Mouse (Mus musculus) kidney, postnatal 25 days (tissue): Measurements from ENCODE around the gene Cep170.
"Not testable (repeated sequence)": the region's sequence is repeated elsewhere in the genome, so short reads cannot be mapped to it uniquely, and the experiment has no call there.

ENCODE experiments used
- DNase-seq, 2 experiments: peaks; one replicate each; pipeline ENCODE4 v3.0.0; 2021; ENCODE audit warnings: mixed read lengths in 2 of 2

Gene Cep170

DNA sequence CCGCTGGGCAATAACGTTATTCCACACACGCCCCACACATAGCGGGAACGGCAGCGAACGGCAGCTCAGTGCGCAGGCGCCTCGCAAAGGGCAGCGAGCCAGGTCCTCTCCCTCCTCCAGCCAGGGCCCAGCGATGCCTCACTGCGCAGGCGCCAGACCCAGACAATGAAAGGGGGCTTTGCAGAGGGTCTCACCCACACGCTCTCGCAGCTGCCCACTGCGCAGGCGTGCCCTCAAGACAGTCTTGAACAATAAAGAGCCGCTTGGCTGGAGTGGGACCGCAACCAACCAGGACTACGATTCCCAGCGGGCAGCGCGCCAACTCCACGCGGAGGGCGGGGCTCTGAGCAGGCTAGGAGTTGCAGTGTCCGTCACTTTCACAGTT, at the start of gene Cep170:
Gene Cep170, minus strand, starts transcription at position 32 of the 385 bp plus-strand sequence.
- peak; percentile 96 to 97 for DNase-seq

DNA sequence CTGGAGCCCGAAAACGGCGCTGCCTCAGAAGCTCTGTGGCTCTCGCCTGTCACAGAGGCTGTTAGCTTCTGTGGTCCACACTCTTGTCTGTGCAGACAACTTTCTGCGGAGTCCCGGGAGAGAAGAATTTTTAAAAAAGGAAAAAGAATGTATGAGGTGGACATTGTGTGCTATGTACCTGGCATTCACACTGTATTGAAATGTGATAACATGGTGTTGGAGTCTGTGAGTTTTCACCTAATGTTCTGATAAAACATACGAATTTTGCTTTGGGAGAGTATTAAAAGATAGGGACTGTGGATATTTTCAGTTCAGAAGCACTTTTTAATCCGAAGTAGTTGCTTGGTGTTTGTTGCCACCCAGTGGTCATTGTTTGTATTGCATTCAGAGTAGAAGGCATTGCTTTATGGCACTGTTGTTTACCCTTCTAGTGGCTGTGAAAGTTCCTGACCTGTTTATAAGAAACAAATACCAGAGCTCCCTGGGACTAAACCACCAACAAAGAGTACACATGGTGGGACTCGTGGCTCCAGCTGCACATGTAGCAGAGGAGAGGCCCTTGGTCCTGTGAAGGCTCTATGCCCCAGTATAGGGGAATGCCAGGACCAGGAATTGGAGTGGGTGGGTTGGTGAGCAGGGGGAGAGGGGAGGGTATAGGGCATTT, 48.2 kb upstream of the Cep170 start:
- DNase-seq = peak in 1 of 2 experiments; percentile 81

DNA sequence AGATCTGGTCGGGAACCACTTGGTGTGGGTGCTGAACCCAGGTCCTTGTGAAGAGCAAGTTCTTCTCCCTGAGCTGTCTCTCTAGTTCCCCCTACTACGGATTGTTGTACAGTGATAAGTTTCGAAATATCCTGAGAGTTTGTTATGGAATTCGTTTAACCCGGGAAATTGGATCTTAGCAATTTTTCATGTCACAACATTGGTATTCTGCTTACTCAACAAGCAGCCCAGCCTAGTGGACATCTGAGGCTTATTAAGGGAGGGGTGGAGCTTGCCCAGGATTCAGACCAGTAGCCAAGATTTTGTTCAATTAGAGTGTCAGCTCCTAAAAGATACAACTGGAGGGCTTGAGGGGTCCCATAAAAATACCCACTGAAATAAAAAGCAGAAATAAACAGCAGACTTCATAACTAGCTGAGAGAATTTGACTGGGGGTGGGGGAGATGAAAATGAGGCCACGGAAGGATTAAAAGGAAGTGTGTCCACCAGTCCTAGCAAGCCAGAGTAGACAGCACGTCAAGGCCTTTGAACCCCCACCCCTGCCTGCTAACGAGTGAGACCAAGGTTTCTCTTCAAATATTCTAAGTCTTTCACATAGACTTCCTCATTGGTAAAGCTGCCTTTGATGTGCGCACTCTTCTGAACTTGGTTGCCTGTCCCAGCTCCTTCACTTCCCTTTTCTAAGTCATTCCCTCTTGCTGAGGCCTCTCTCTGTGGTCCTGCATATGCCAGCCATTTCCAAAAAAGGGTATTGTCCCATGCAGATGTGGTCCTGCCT, 39.1 kb upstream of the Cep170 start:
- DNase-seq = no peak

DNA sequence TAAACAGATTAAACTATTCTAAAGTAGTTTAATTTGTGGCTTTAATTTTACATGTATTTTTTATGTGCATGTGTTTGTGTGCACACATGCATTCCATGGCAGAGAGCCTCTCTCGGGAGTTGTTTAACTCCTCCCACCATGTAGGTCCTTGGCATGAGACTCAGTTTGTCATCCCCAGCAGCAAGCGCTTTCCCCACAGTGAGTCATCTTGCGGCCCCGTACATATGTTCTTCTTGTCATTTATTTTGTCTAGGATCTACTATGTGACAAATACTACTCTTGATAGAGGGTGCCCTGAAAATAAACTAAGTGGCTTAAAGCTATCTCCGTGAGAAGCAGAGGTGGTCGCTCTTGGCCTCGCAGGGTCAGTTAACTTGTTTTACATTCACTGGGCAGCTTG, 37.5 kb upstream of the Cep170 start:
- no peak for DNase-seq

DNA sequence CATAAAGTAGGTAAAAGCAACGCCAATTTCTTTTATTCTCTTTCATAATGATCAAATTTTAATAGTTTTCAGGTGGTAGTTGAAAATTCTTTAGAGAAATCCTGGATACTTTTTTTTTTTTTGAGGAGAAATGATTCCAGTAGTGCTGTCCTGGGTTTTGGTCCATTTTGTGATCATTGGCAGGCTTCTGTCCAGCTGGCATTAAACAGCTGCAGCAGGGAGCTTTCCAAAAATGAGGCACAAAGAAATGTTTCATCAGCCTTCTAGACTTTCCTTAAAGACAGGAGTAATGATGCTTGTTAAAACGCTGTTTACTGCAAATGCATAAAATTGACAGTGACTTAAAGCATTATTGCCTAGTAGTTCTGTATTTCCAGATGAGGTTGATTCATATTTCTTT, 35.5 kb upstream of the Cep170 start:
- no peak for DNase-seq

DNA sequence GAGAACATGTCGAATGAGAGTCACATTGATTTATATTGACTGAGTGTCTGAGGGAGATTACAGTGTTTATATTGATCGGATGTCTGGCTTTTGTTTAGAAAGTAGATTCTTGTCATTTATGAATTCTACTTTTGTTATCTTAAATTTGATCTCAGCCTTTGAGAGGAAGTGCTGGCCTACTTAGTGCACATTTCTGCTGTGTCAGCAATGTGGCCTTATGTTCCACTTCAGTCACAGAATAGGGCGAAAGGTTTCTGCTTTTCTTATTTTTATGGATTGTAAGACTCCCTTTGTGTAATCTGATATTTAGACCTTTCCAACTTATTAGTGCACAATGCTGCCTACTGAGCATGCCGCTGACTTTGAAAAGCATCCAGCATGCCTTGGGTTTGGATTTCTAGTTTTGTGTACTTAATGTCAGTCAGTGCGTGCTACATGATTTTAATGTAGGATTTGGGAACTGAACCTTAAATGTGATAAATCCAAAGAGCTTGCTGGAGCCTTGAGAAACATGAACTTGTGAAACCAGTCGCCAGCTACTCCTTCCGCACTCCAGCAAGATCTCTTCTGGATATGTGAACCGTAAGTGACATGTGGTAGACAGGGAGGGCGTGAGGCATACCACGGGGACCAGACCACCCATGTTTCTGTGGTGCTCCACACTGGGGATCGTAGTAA, 34.9 kb upstream of the Cep170 start:
- DNase-seq = no peak

DNA sequence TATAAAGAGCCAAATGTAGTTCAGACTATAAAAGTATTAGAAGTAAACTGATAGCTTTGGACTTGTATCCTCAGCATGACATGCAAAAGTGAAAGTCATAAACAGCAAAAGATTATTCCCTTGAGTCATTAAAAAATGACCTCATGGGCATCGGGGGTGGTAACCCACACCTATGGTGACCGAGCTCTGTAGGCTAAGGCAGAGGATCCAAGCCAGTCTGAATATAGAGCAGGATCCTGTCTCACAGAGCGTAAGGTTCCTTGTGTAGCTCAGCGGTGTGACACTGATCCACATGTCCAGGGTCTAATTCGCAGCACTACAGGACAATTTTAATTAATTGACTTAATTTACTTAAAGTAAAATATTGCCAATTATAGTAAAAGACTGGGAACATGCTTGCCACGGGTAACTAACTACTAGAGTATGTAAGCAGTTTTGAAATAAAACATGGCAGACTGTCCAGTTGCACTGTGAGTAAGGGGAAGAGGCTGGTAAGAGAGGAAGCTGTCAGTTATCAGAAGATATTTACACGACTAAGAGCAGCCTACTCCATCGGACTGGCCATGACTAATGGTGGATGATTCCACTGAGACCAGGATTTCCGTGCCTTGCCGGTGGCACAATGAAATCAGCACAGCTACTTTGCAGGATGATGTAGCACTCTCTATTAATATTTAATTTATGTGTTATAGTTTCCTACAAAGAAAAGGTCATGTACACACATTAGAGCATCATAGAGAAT, 33.4 kb upstream of the Cep170 start:
- DNase-seq = no peak

DNA sequence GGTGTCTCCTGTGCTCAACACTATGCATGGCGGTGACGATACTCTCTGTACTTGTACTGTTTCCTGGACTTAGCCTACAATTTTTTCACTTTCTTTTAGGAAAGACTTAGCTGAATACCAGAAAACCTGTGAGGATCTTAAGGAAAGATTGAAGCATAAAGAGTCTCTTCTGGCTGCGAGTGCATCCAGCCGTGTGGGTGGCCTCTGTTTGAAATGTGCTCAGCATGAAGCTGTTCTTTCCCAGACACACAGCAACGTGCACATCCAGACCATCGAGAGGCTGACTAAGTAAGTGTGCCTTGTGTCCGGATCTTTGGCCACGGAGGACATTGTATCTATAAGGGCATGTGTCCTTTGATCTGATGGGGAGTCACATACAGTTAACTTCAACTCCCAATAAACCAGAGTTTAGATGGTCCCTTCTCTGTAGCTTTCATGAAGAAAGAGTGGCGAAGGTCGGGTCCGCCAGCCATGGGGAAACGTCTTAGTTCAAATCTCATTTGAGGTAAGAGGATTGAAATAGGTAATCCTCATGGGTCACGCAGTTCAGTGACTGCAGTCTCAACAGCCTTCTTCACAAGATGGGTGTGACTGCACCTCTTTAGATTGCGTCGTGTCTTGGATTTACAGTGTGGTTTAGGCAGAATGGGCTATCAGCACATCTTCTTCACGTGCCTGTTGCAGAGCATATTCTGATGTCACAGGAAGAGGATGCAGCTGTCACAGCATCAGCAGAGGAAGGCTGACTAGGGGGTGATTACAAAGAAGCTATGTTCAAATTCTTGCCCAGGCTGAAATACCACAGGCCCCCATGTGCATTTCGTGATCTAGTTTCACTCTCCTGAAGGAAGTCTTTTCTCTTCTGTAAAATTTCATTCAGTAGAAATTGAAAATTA, 31.5 kb upstream of the Cep170 start:
- DNase-seq = no peak

DNA sequence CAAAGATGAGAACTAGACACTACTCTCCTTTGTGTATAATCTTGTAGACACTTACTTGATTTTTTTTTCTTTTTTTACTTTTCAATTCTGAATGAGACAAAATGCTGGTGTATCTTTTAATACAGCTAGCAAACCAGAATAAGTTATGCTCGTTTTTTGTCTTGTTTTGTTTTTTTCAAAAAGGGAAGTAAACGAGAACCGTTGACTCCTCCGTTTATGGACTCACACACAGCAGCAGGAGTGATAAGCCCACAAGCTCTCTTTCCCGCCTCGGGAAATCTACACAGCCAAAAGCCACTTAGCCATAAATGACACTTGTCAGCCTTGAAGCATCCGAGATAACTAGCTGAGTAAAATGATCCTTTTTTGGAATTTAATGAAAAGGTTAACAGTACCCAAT, 22.7 kb upstream of the Cep170 start:
- not testable (repeated sequence) for DNase-seq

DNA sequence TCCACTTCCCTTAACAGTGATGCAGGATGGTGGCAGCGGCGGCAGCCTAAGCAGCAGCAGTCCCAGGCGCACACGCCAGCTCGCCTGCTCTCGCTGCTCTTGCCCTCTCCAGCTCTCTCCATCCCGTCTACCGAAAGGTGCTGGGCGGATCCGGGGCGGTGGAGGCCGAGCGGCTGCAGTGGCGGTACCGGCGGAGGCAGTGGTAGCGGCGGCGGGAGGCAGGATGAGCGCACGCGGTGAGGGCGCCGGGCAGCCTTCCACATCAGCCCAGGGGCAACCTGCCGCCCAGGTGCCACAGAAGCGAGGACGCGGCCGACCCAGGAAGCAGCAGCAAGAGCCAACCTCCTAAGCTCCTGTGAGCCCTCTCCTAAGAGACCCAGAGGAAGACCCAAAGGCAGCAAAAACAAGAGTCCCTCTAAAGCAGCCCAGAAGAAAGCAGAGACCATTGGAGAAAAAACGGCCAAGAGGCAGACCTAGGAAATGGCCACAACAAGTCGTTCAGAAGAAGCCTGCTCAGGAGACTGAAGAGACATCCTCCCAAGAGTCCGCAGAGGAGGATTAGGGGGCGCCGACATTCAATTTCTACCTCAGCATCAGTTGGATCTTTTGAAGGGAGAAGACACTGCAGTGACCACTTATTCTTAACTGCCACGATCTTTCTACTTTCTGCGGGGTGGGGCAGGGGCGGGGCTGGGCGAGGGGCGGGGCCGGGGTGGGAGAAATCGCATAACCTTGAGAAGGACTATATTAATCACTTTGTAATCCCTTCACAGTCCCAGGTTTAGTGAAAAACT, 21.8 kb upstream of the Cep170 start:
- DNase-seq = no peak

DNA sequence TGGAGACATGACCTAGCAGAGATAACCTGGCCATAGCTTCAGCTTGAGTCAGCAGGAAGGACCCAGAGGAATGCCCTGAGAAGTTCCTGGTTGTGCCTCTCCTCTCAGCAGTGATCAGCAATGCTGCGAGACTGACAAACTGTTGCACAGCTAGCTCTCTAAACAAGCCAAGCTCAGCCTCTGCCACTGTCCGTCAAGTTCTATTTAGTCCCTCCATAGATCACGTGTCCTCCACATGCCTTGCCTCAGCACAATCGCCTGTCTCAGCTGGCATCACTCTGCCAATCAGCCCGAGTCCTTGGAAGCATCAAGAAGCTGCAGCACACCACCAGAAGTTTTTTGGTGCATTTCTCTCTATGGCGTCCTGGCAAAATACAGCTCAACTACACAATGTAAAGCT, 21.0 kb upstream of the Cep170 start:
- DNase-seq = no peak

DNA sequence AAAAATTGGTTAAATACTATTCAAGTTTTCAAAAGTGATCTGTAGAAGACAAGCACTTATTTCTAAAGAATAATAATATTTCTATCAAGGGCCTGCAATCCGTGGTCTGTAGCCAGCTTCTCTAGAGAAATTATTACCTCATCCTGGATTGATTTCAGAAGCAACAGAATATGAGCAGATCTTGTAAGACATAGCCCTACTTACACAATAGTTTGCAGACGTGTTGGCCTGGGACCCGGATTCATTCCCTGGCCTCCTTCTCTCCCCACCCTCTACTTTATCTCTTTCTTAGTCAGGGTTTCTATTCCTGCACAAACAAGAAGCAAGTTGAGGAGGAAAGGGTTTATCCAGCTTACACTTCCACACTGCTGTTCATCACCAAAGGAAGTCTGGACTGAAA, 20.1 kb upstream of the Cep170 start:
- no peak for DNase-seq

DNA sequence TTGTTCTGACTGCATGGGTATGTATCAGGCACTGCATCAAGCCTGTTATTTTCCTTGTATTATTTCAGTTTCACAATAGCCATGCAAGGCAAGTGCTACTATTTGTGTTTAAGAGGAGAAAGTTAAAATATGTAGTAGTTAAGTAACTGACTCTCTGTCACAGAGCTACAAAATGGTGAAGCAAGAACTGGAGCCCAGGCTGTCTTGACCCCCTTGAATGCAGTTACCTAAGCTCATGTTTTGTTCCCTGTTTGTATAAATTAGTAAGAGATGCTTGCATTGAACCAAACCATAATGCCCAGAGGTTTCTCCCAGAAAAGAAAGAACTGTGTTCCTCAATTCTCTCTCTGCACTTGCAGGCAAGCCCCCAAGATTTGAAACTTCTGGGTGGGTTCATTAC, 19.4 kb upstream of the Cep170 start:
- DNase-seq = no peak

DNA sequence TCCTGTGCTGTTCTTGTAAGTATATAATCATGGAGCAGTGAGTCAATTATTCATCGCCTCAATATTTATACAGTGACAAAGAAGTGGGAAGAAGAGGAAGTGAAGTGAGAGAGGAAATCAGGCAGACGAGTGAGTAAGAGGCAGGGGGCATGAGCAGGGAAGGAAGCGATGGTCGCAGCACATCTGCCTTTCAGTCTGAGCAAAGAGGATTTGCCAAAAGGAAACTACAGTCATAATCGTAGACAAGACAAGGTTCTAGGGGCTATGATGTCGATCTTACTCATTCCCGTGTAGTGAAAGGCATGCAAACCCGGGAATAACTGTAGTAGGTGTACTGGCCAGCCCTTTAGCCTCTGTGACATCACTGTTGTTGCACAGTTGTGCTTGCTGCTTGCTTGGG, 18.7 kb upstream of the Cep170 start:
- DNase-seq = no peak

DNA sequence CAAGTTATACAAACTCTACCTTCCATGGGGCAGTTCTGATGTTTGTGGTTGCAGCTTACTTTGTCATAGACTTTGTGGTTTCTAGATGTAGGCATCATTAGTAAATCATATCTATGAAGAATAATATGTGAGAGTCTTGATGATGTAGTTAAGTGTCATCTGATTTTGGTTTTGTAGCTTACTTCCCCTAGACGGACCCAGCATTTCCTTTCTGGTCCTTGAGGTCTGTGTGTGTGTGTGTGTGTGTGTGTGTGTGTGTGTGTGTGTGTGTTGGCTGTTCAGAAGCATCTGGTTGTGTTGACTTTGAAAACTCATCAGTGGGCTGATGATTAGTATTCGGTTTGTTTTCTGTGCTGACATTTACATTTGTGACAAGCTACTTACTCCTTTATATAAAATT, 18.2 kb upstream of the Cep170 start:
- no peak for DNase-seq

DNA sequence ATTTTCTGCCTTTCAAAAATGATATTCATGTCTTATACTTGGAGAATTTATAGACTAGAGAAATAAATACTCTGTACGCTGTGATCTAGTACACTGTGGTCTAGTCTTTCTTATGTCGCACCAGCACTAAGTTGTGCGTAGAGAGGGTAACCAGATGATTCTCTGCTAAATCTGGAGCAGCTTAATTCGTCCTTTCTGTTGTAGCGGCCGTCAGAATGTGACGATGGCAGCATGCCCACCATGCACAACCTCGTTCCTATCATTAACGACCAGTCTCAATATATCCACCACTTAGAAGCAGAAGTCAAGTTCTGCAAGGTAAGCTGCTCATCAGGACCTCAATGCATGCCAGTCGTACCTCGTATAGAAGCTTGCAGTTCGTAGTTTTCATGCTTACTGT, 14.8 kb upstream of the Cep170 start:
- no peak for DNase-seq

DNA sequence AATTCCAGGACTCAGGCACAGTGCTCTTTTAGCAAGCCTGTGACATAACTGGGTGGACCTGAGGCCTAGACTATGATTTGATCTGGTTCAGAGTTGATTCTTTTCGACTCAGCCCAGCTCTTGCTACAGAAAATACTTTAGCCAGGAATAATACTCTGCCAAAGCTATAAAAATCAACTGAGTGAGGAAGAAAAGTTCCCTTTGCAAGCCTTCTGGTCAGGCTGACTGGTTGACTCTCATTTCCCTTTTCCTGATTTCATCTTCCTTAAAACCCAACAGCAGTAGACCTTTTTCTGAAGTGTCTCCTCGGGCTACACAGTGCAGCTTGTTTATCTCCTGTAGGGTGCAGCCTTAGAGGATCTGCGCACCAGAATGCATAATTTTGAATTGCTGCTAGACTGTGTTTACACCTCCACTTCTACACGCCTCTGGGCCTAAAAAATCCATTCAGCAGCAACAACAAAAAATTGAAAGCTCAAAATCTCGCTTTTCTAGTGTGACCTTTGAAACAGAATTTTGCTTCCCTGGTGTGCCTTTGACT, 14.1 kb upstream of the Cep170 start:
- DNase-seq = no peak

DNA sequence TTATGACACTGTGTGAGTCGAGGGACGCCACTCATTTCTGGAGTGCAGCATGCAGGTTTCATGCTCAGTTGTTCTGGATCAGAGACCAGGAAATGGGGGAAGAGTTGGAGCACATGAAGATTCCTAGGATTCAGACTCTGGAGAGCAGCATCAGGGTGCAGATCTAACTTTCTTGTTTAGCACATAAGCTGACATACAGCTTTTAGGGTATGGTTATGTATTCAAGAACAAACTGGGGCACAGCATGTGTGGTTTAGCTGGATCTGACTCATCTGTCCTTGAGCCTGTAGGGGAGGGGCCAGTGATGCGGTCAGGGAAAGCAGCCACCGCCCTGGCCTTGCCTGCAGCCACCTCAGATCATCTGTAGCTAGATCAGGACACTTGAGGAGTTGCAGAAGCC, 13.5 kb upstream of the Cep170 start:
- no peak for DNase-seq

DNA sequence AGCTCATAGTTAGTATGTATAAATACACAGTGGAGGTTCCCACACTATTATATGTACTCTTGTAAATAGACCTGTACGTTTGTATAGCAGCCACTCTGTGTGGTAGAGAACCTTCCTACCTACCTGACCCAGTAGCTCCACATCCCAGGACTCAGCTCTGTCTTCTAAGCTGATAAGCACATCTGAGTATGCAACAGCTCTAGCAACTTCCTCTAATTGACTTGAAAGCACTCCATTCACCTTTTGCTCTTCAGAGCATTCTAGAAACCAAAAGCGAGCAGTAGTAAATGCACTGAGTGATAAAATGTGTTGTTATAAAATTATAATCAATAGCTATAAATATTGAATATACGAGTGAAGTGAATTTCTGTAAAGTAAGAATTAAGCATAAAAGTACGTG, 13.1 kb upstream of the Cep170 start:
- DNase-seq = no peak

DNA sequence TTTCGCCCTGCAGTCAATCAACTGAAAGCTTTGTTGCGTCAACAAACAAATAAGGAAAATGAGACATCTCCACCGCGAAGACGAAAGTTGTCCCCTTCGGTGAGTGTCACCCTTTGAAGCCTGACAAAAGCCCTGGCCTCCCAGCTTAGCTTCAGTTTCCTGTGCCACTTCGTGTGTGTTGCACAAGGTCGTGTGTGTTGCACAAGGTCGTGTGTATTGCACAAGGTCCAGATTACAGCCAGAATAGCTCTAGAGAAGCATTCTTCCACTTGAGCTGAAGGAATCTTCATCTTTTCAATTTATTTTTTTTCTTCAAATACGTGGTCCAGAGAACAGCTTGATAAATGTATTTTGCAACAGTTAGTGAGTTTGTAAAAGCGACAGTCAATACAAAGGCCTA, 12.3 kb upstream of the Cep170 start:
- no peak for DNase-seq

DNA sequence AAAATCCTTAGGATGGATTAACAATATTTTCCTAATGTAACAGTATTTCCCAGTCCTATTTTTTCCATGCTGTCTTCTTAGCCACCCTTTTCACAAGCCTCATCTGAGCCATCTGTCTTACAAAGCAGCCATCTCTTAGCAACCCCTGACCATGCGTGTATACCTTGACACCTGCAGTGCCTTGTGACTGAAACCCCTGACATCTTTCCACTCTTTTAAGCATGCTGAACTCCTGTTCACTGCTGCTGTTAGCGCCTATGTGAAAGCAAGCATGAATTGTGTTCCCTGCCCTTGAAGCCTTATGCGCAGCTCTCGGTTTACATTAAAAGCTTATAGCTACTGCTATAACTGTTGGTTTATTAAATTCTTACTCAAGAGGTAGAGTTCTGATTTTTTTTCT, 11.2 kb upstream of the Cep170 start:
- no peak for DNase-seq
